Mouse (Mus musculus): ENCODE measurements around the gene Slc16a8. TPM values are rescaled to one million over a fixed set of nuclear protein-coding genes. Genes with fewer than 3 reads are reported as not detected.

Gene Slc16a8
- 0.15 TPM in 1 of 2 replicates, not detected in the other for polyA plus RNA-seq (2012; rRNA removed)

GRCm38 (mm10) chr15:79254661-79255060, at the start of gene Slc16a8:
TSS of gene Slc16a8 (minus strand) at chr15:79254761.
- TF ChIP-seq CTCF (IDR thresholded peaks at IDR 0.05; ENCODE audit: extremely low read depth, insufficient read depth, low read length) (no peak), POLR2A (IDR thresholded peaks at IDR 0.05; ENCODE audit: extremely low read depth, insufficient read depth, low read length) (no peak)
- Histone ChIP-seq H3K4me3 (ENCODE audit: insufficient read depth, low read length) (no peak within 1 kb of the TSS), H3K4me1 (ENCODE audit: control insufficient read depth, insufficient read depth, low read length) (peaks cover 3% of the 10 kb centered on the region; the same call in 1 of the 2 replicates), H3K27ac (ENCODE audit: insufficient read depth, low read length) (no peak within 1 kb of the TSS)

GRCm38 (mm10) chr15:79303725-79304124, 49.2 kb upstream of the Slc16a8 start:
- TF ChIP-seq POLR2A (IDR thresholded peaks at IDR 0.05; ENCODE audit: extremely low read depth, insufficient read depth, low read length), result no peak
- no peak for TF ChIP-seq CTCF (IDR thresholded peaks at IDR 0.05; ENCODE audit: extremely low read depth, insufficient read depth, low read length)
- Histone ChIP-seq H3K27ac (ENCODE audit: insufficient read depth, low read length) (no peak overlapping the region), H3K4me3 (ENCODE audit: insufficient read depth, low read length) (no peak overlapping the region), H3K4me1 (ENCODE audit: control insufficient read depth, insufficient read depth, low read length) (no peaks in the 10 kb centered on the region)

- TF ChIP-seq POLR2A (IDR thresholded peaks at IDR 0.05; ENCODE audit: extremely low read depth, insufficient read depth, low read length), result no peak
- no peak for TF ChIP-seq CTCF (IDR thresholded peaks at IDR 0.05; ENCODE audit: extremely low read depth, insufficient read depth, low read length)
- H3K4me3 ChIP-seq (ENCODE audit: insufficient read depth, low read length), result no peak overlapping the region
These were observed 45.1 kb upstream of the Slc16a8 start for GRCm38 (mm10) chr15:79299563-79300155.

GRCm38 (mm10) chr15:79298553-79298952, 44.0 kb upstream of the Slc16a8 start:
- Histone ChIP-seq H3K4me3 (ENCODE audit: insufficient read depth, low read length) (no peak overlapping the region), H3K27ac (ENCODE audit: insufficient read depth, low read length) (no peak overlapping the region), H3K4me1 (ENCODE audit: control insufficient read depth, insufficient read depth, low read length) (no peaks in the 10 kb centered on the region)
- TF ChIP-seq POLR2A (IDR thresholded peaks at IDR 0.05; ENCODE audit: extremely low read depth, insufficient read depth, low read length) (no peak), CTCF (IDR thresholded peaks at IDR 0.05; ENCODE audit: extremely low read depth, insufficient read depth, low read length) (no peak)

More at GRCm38 (mm10) chr15:79299563-79300155, 45.1 kb upstream of the Slc16a8 start:
- H3K27ac ChIP-seq (ENCODE audit: insufficient read depth, low read length), result no peak overlapping the region
- no peaks in the 10 kb centered on the region for H3K4me1 ChIP-seq (ENCODE audit: control insufficient read depth, insufficient read depth, low read length)

GRCm38 (mm10) chr15:79292779-79293178, 38.2 kb upstream of the Slc16a8 start:
- Histone ChIP-seq H3K4me3 (ENCODE audit: insufficient read depth, low read length) (no peak overlapping the region), H3K27ac (ENCODE audit: insufficient read depth, low read length) (no peak overlapping the region), H3K4me1 (ENCODE audit: control insufficient read depth, insufficient read depth, low read length) (no peaks in the 10 kb centered on the region; the same call in 1 of the 2 replicates)
- TF ChIP-seq CTCF (IDR thresholded peaks at IDR 0.05; ENCODE audit: extremely low read depth, insufficient read depth, low read length), result no peak
- no peak for TF ChIP-seq POLR2A (IDR thresholded peaks at IDR 0.05; ENCODE audit: extremely low read depth, insufficient read depth, low read length)

GRCm38 (mm10) chr15:79290340-79290739, 35.8 kb upstream of the Slc16a8 start:
- no peak overlapping the region for H3K4me3 ChIP-seq (ENCODE audit: insufficient read depth, low read length)
- H3K27ac ChIP-seq (ENCODE audit: insufficient read depth, low read length), result no peak overlapping the region
- H3K4me1 ChIP-seq (ENCODE audit: control insufficient read depth, insufficient read depth, low read length), result no peaks in the 10 kb centered on the region; the same call in 1 of the 2 replicates
- TF ChIP-seq CTCF (IDR thresholded peaks at IDR 0.05; ENCODE audit: extremely low read depth, insufficient read depth, low read length) (no peak), POLR2A (IDR thresholded peaks at IDR 0.05; ENCODE audit: extremely low read depth, insufficient read depth, low read length) (no peak)

- H3K4me3 ChIP-seq (ENCODE audit: insufficient read depth, low read length), result no peak overlapping the region
- TF ChIP-seq CTCF (IDR thresholded peaks at IDR 0.05; ENCODE audit: extremely low read depth, insufficient read depth, low read length) (no peak), POLR2A (IDR thresholded peaks at IDR 0.05; ENCODE audit: extremely low read depth, insufficient read depth, low read length) (no peak)
- H3K4me1 ChIP-seq (ENCODE audit: control insufficient read depth, insufficient read depth, low read length), result no peaks in the 10 kb centered on the region; the same call in 1 of the 2 replicates
- H3K27ac ChIP-seq (ENCODE audit: insufficient read depth, low read length), result no peak overlapping the region
These were observed 34.9 kb upstream of the Slc16a8 start for GRCm38 (mm10) chr15:79289441-79289840.

- Histone ChIP-seq H3K4me3 (ENCODE audit: insufficient read depth, low read length) (no peak overlapping the region), H3K4me1 (ENCODE audit: control insufficient read depth, insufficient read depth, low read length) (no peaks in the 10 kb centered on the region; the same call in 1 of the 2 replicates), H3K27ac (ENCODE audit: insufficient read depth, low read length) (no peak overlapping the region)
- TF ChIP-seq CTCF (IDR thresholded peaks at IDR 0.05; ENCODE audit: extremely low read depth, insufficient read depth, low read length) (no peak), POLR2A (IDR thresholded peaks at IDR 0.05; ENCODE audit: extremely low read depth, insufficient read depth, low read length) (no peak)
These were observed 33.8 kb upstream of the Slc16a8 start for GRCm38 (mm10) chr15:79288387-79288786.

GRCm38 (mm10) chr15:79287091-79287490, 32.5 kb upstream of the Slc16a8 start:
- Histone ChIP-seq H3K4me1 (ENCODE audit: control insufficient read depth, insufficient read depth, low read length) (no peaks in the 10 kb centered on the region), H3K27ac (ENCODE audit: insufficient read depth, low read length) (no peak overlapping the region), H3K4me3 (ENCODE audit: insufficient read depth, low read length) (no peak overlapping the region)
- no peak for TF ChIP-seq CTCF (IDR thresholded peaks at IDR 0.05; ENCODE audit: extremely low read depth, insufficient read depth, low read length)
- TF ChIP-seq POLR2A (IDR thresholded peaks at IDR 0.05; ENCODE audit: extremely low read depth, insufficient read depth, low read length), result no peak

- Histone ChIP-seq H3K4me3 (ENCODE audit: insufficient read depth, low read length) (no peak overlapping the region), H3K27ac (ENCODE audit: insufficient read depth, low read length) (no peak overlapping the region), H3K4me1 (ENCODE audit: control insufficient read depth, insufficient read depth, low read length) (no peaks in the 10 kb centered on the region)
- TF ChIP-seq CTCF (IDR thresholded peaks at IDR 0.05; ENCODE audit: extremely low read depth, insufficient read depth, low read length) (no peak), POLR2A (IDR thresholded peaks at IDR 0.05; ENCODE audit: extremely low read depth, insufficient read depth, low read length) (no peak)
These were observed 31.6 kb upstream of the Slc16a8 start for GRCm38 (mm10) chr15:79286141-79286540.

All from cortical plate, adult 2 months (tissue).